Mouse (Mus musculus) neural tube, embryonic 10.5 days (tissue): ENCODE measurements around the gene Cyp17a1.

Source experiments
- DNase-seq: peaks from one replicate; pipeline ENCODE4 v3.0.0-alpha.2; 2017; ENCODE audit warnings: low spot score; ENCODE audit errors: extremely low spot score

The Cyp17a1 gene

DNA sequence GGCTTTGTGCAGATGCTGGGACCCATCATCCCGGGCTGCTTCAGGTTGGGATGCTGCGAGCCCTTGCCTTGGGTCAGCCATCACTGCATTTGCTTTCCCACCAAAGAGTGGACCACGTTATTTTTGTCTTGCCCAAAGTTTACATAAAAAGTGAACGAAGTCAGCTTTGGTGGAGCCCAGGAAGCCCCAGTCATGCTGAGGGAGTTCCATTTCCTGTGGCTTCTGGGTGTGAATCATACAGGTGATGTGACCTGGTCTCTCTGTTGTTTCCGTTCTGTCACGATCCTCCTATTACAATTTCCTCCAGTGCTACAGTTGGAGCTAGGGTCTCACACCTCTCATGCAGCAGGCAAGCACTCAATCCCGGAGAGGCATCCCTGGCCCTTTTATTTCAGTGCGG is 55.6 kb downstream of the Cyp17a1 start:
- no peak for DNase-seq
